Mouse (Mus musculus) bone marrow macrophage, adult 2 months (primary cell): ENCODE data around the gene Aldh3a2.

Experiments used
- CTCF ChIP-seq: IDR thresholded peaks from 2 replicates; pipeline ENCODE4 v1.5.1; 2012; ENCODE audit warnings: low read depth, mild to moderate bottlenecking, low read length, moderate library complexity
- POLR2A ChIP-seq: IDR thresholded peaks from 2 replicates; pipeline ENCODE4 v1.6.1; 2012; ENCODE audit warnings: mild to moderate bottlenecking, low read depth, low read length, borderline replicate concordance

DNA sequence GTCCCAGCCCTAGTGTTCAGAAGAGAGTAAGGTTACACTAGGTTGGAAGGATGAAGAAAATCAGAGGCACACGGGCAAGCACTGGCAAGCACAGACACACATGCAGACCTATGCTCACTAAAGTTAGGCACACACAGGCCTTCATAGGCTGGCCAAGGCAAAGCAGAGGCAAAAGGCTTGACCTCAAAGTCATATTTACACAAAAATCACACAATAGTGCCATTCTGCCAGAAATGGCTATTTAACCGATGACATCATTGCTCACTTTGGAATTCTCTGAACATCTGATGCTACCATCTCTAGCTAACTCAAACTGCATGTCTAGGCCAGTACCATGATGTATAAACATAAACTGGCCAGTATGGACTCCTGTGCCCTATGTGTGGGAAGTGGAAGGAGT, 6.7 kb upstream of the Aldh3a2 start:
- no peak for TF ChIP-seq POLR2A
- TF ChIP-seq CTCF, result no peak
